In genomic region chr1:57845054-57845722, GRCm38 (mm10) we compare ENCODE assay signal across 25 mouse cellular contexts.
DNase-seq lines count a peak whose midpoint lies in the region; ATAC-seq and TF ChIP-seq lines count a peak whose summit lies in the region.
"Had no signal": no experiment of that assay in that cellular context is flagged by ENCODE, and none has a peak within 500 bp of the region (broad histone marks: within the 10 kb centered on the region; RNA-seq: fewer than 3 reads in every experiment).

No protein-coding gene starts in this region.

- H3K36me3 ChIP-seq in kidney, embryonic 14.5 days (ENCODE audit: control insufficient read depth, insufficient read depth, low read length): no peaks in the 10 kb centered on the region
- no peaks in the 10 kb centered on the region for H3K36me3 ChIP-seq in liver, postnatal 0 days (replicated peaks; ENCODE audit: insufficient read depth, low read length)
- H3K36me3 ChIP-seq in liver, embryonic 12.5 days: no peaks in the 10 kb centered on the region
- no peaks in the 10 kb centered on the region for H3K36me3 ChIP-seq in small intestine, adult 2 months (ENCODE audit: control insufficient read depth, insufficient read depth, low read length)
- H3K36me3 ChIP-seq: heart, embryonic 12.5 days; limb, embryonic 10.5 days; limb, embryonic 15.5 days; midbrain, embryonic 12.5 days; neural tube, embryonic 13.5 days had no signal

- H3K4me2 ChIP-seq in kidney, embryonic 14.5 days (replicated peaks; ENCODE audit: low read depth, low read length): no peak overlapping the region
- H3K4me2 ChIP-seq in liver, postnatal 0 days (ENCODE audit: low read depth, low read length): peak overlapping the region; percentile 33
- no peak overlapping the region for H3K4me2 ChIP-seq in liver, embryonic 12.5 days
- H3K4me2 ChIP-seq: forebrain, embryonic 13.5 days; heart, embryonic 12.5 days; hindbrain, embryonic 14.5 days; limb, embryonic 15.5 days; midbrain, embryonic 12.5 days; neural tube, embryonic 13.5 days had no signal

- TF ChIP-seq POLR2A in small intestine, adult 2 months (IDR thresholded peaks at IDR 0.05; ENCODE audit: low read depth, low read length): no peak

- no peak overlapping the region for H3K9ac ChIP-seq in kidney, embryonic 14.5 days (ENCODE audit: low read depth, low read length)
- no peak overlapping the region for H3K9ac ChIP-seq in liver, postnatal 0 days (replicated peaks)
- no peak overlapping the region for H3K9ac ChIP-seq in liver, embryonic 12.5 days
- H3K9ac ChIP-seq: forebrain, embryonic 13.5 days; heart, embryonic 12.5 days; hindbrain, embryonic 14.5 days; limb, embryonic 15.5 days; midbrain, embryonic 12.5 days; neural tube, embryonic 13.5 days had no signal

- no peak overlapping the region for H3K27ac ChIP-seq in kidney, embryonic 14.5 days (ENCODE audit: low read depth, low read length)
- no peak overlapping the region for H3K27ac ChIP-seq in liver, postnatal 0 days (ENCODE audit: low read depth)
- no peak overlapping the region for H3K27ac ChIP-seq in liver, embryonic 12.5 days
- H3K27ac ChIP-seq in small intestine, adult 2 months (ENCODE audit: insufficient read depth, low read depth, low read length): peak overlapping the region; percentile 80
- H3K27ac ChIP-seq: forebrain, embryonic 13.5 days; hindbrain, embryonic 14.5 days; layer of hippocampus, adult 2 months; limb, embryonic 10.5 days; limb, embryonic 15.5 days; midbrain, embryonic 12.5 days; neural tube, embryonic 13.5 days had no signal

- peak; percentile 5 for DNase-seq in kidney, adult 11 months
- no peak for DNase-seq in liver, postnatal 0 days
- DNase-seq in layer of hippocampus, adult 8-10 months (ENCODE audit: low spot score in 2 of 2): no peak
- DNase-seq: adrenal gland, postnatal 14 days; cerebellum, adult 11 months; cerebellum, adult 9-10 months; cerebellum, postnatal 36 days; gastrocnemius, postnatal 25 days; heart, adult 18-20 months; lung, postnatal 36 days; right cerebral cortex, postnatal 4 days; thymus, adult 18-20 months; thymus, postnatal 25 days had no signal

- no peak for ATAC-seq in kidney, embryonic 14.5 days (ENCODE audit: low FRiP score, low TSS enrichment)
- ATAC-seq in liver, postnatal 0 days: peak; percentile 77
- ATAC-seq in liver, embryonic 12.5 days: no peak
- ATAC-seq in frontal cortex, adult (ENCODE audit: low TSS enrichment): no peak
- ATAC-seq: forebrain, embryonic 13.5 days had no signal

- H3K9me3 ChIP-seq in kidney, embryonic 14.5 days (ENCODE audit: control insufficient read depth, low read length): no peaks in the 10 kb centered on the region
- H3K9me3 ChIP-seq in liver, postnatal 0 days (ENCODE audit: low read length): no peaks in the 10 kb centered on the region
- no peaks in the 10 kb centered on the region for H3K9me3 ChIP-seq in liver, embryonic 12.5 days (replicated peaks)
- H3K9me3 ChIP-seq: forebrain, embryonic 13.5 days; heart, embryonic 12.5 days; limb, embryonic 10.5 days; limb, embryonic 15.5 days; midbrain, embryonic 12.5 days; neural tube, embryonic 13.5 days had no signal

- H3K4me1 ChIP-seq in kidney, embryonic 14.5 days (ENCODE audit: control insufficient read depth, insufficient read depth, low read length): no peaks in the 10 kb centered on the region
- H3K4me1 ChIP-seq in liver, postnatal 0 days (ENCODE audit: insufficient read depth): no peaks in the 10 kb centered on the region; the same call in 1 of the 2 replicates
- H3K4me1 ChIP-seq in liver, embryonic 12.5 days: no peaks in the 10 kb centered on the region
- H3K4me1 ChIP-seq in small intestine, adult 2 months (ENCODE audit: control insufficient read depth, insufficient read depth, insufficient read length, low read length): peaks cover 9% of the 10 kb centered on the region; the same call in 1 of the 2 replicates

- no peak overlapping the region for H3K4me3 ChIP-seq in kidney, embryonic 14.5 days (ENCODE audit: low read length)
- H3K4me3 ChIP-seq in liver, postnatal 0 days (ENCODE audit: low read depth, low read length): no peak overlapping the region
- H3K4me3 ChIP-seq in liver, embryonic 12.5 days: no peak overlapping the region
- H3K4me3 ChIP-seq in small intestine, adult 2 months (ENCODE audit: low read depth, low read length): peak overlapping the region; percentile 43
- H3K4me3 ChIP-seq: forebrain, embryonic 13.5 days; heart, embryonic 12.5 days; layer of hippocampus, adult 2 months; limb, embryonic 10.5 days; limb, embryonic 15.5 days; midbrain, embryonic 12.5 days; neural tube, embryonic 13.5 days had no signal

- no peaks in the 10 kb centered on the region for H3K27me3 ChIP-seq in kidney, embryonic 14.5 days (ENCODE audit: control insufficient read depth, insufficient read depth, low read length)
- no peaks in the 10 kb centered on the region for H3K27me3 ChIP-seq in liver, postnatal 0 days (ENCODE audit: insufficient read depth, low read length)
- no peaks in the 10 kb centered on the region for H3K27me3 ChIP-seq in liver, embryonic 12.5 days (replicated peaks)
- no peaks in the 10 kb centered on the region for H3K27me3 ChIP-seq in small intestine, adult 2 months (ENCODE audit: control insufficient read depth, insufficient read depth, low read length)
- H3K27me3 ChIP-seq: heart, embryonic 12.5 days; limb, embryonic 15.5 days; midbrain, embryonic 12.5 days; neural tube, embryonic 13.5 days had no signal

- TF ChIP-seq EP300 in liver, postnatal 0 days (IDR thresholded peaks at IDR 0.05; ENCODE audit: low read depth): no peak

- 68% methylated on average over 9 of the region's 9 CpGs for WGBS in kidney, embryonic 14.5 days
- 52% methylated on average over 9 of the region's 9 CpGs for WGBS in liver, postnatal 0 days (ENCODE audit: insufficient replicate concordance)
- WGBS in liver, embryonic 12.5 days (ENCODE audit: insufficient replicate concordance): 53% methylated on average over 9 of the region's 9 CpGs
- WGBS in small intestine, adult 2 months: 19% methylated on average over 9 of the region's 9 CpGs

- TF ChIP-seq CTCF in liver, postnatal 0 days (IDR thresholded peaks at IDR 0.05; ENCODE audit: low read depth): no peak
- TF ChIP-seq CTCF in small intestine, adult 2 months (IDR thresholded peaks at IDR 0.05; ENCODE audit: extremely low read depth, insufficient read length, insufficient replicate concordance, low read depth, low read length): no peak
